Mouse (Mus musculus): ENCODE results near the gene Psd.

Psd gene

GRCm38 (mm10) chr19:46326756-46327305 is at the start of gene Psd:
TSS of gene Psd (minus strand) at chr19:46327156.
- DNase-seq: peak; percentile 63

- no peak for DNase-seq
Measured at GRCm38 (mm10) chr19:46375891-46376290, 48.9 kb upstream of the Psd start.

DNA sequence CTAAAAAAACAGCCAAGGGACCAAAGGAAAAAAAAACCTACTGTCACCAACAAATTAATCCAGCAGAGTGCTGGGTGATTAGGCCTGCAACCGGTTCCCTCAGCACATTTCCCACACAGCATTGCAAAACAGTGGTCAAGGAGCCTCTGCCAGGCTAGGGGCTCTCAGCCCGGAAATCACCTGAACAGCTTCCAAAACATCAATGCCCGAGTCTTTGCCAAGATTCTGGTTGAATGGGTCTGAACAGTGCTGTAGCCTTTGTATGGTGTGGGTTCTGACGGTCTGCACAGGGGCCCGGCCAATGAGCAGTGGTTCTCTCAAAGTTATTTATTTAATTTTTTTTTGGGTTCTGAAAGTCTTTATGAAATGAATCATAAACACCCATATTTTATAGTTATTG is 48.5 kb upstream of the Psd start:
- DNase-seq: peak; percentile 41

GRCm38 (mm10) chr19:46374477-46375088 is 47.6 kb upstream of the Psd start:
- no peak for DNase-seq

DNA sequence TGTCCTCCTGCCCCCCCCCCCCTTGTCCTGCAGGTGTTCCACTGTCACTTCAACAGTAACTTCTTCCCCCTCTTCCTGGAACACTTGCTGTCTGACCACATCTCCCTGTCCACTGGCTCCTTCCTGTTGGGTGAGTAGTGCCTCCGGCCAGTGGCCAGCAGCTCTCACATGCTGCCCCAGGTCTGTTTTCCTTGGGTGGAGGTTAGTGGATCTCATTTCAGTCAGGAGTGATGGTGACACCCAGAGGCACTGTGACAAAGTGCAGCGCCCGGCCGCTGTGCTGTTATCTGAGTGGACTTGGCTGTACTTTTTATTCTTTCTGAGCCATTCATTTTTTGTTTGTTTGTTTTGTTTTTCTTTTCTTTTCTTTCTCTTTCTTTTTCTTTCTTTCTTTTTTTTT is 42.2 kb upstream of the Psd start:
- peak; percentile 77 for DNase-seq

DNA sequence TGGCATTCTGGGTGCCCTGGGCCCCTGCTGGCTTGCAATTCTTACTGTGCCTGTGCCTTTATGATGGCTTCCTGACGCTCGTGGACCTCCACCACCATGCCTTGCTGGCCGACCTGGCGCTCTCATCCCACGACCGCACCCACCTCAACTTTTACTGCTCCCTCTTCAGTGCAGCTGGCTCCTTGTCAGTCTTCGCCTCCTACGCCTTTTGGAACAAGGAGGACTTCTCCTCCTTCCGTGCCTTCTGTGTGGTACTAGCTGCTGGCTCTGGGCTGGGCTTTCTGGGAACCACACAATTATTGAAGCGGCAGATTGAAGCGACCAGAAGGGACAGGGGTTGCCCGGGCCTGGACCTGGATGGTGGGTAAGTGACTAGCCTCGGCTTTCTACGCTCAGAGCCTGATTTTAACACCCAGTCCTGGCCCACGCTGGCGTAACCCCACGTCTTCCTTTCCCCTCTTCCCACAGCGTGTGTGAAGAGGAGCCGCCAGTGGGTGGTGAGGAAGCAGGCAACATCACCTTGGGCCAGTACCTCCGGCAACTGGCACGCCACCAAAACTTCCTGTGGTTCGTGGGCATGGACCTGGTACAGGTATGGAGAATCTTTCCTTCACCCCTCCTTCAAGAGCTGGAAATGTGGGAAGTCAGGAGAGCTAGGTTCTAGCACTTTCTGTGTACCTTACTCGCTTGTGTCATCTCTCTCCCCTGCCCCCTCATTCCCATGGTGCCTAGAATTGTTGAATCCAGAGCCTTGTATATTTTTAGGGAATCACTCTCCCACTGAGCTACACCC is 41.0 kb upstream of the Psd start:
- DNase-seq: no peak

DNA sequence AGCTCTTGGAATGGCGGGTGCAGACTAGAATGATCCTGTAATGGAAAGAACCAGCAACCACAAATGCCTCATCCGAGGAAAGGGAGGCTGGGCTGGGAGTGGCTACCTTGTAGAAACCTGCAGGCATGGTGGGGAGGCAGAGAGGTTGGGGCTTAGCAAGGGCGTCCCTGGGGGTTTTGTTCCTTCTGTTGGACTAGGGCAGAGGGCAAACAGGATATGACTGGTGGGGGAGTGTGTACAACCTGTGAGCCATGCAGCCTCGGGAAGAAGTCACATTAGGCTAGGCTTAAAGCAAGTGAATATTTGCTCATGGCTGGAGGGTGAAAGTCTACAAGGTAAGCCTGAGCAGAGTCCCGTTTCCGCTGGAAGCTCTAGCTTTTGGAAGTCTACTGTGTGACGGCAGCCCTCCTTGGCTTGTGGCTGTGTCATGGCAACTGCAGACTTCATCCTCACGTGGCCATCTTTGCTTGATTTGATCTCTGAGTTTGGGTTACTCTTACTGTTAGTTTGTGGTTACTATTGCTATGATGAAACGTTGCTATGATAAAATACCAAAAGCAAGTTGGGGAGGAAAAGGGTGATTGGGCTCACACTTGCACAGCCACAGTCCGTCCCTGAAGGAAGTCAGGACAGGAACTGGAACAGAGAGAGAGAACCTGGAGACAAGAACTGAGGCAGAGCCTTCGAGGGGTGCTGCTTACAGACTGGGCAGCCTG is 36.5 kb upstream of the Psd start:
- no peak for DNase-seq

DNA sequence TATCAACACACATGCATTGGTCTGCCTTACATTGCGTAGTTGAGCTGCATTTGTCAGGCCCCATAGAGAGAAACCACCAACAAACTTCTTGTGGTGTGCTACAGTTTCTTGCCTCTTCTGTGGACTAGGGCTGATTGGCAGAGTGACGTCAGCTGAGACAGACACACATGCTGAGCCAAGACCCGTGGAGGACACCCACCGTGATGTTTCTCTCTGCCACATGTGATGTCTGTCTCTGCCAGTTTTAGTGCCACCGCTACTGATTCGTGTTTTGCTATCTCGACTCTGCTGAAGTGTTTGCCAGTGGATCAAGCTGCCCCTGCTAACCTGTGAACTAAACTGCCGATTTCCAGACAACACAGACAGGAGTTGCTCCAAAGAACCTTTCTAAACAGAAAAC is 35.1 kb upstream of the Psd start:
- DNase-seq: no peak

GRCm38 (mm10) chr19:46358381-46358780 is 31.4 kb upstream of the Psd start:
- DNase-seq: no peak

GRCm38 (mm10) chr19:46357344-46358280 is 30.7 kb upstream of the Psd start:
- DNase-seq: peak; percentile 58

DNA sequence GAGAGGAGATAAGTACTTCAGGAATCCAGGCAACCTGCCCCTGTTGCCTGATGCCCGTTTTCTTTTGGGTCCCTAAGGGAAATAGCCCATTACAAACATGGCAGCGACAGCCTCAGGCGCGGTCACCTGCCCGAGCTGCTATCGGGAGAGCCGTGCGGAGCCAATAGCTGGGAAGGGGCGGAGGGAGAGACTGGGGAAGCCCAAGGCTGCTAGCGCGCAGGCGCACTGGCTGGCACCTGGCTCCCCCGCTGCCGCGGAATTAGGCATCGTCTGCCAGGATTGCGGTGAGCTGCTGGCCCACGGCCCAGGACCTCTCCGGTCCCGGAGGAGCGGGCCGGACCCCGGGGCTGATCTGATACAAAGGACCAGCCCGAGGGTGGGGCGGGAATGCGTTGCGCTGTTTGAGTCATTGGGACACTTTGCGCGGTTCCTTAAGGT is 29.8 kb upstream of the Psd start:
- DNase-seq: peak; percentile 90

DNA sequence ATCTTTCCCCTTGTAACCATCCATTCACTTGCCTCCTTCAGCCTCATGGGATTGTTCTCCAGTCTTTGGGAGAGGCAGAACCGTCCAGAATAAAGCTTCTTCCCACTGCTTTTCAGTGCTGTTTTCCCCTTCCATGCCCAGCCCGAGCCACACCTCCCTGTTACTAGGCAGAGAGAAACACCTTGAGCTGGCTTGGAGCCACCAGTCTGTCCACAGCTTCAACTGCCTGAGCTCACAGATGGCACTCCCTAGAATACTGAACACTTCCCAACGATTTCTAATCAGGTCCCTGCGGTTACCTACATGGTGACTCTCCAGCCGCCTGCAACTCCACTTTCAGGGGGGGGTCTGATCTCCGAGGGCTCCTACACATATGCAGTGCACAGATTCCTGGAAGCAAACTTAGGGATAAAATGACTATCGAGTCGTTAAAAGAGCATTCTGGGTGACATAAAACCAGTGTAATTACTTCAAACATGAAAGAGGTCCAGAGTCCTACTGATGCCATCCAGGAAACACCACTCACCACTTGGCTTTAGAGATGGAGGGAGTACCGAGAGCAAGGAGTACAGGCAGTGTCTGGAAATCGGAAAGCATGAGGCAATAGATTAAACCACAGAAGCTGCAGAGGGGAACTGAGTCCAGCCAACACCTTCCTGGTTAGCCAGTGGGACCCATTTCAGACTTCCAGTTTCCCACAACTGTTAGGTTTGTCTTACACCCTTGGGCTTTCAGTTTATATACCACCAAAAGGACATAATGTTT is 23.4 kb upstream of the Psd start, which contains the start of gene 2310034G01Rik:
TSS of gene 2310034G01Rik (minus strand) at position 135 of the 765 bp plus-strand sequence.
- peak; percentile 62 for DNase-seq

- DNase-seq: no peak
Measured at GRCm38 (mm10) chr19:46349550-46349949, 22.6 kb upstream of the Psd start.

GRCm38 (mm10) chr19:46348761-46349458 is 22.0 kb upstream of the Psd start:
- peak; percentile 73 for DNase-seq

DNA sequence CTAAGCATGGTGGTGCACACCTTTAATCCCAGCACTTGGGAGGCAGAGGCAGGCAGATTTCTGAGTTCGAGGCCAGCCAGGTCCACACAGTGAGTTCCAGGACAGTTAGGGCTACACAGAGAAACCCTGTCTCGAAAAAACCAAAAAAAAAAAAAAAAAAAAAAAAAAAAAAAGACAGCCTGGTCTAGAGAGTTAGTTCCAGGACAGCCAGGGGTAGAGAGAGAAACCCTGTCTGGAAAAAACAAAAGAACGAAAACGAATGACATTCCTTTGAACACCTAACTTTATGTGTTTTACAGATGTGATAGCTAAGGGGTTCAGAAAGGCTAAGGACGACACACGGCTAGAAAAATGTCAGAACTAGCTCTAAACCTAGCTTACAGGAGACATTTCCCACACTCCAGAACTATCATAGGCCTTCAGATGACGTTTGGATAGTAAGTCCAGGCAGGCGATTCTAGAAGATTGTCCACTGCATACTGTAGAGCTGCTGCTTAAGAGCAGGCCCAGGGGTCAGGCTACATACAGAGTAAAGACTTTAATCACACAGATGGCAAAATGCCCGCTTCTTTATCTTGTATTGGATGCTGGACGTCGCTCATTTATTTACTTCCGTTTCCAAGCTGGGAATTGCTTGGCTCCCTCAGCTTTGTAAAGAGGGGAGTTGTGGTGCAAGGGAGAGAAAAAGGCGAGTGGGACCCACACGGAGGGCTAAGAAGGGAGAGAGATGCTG is 21.1 kb upstream of the Psd start:
- no peak for DNase-seq

GRCm38 (mm10) chr19:46347146-46347545 is 20.2 kb upstream of the Psd start:
- no peak for DNase-seq

DNA sequence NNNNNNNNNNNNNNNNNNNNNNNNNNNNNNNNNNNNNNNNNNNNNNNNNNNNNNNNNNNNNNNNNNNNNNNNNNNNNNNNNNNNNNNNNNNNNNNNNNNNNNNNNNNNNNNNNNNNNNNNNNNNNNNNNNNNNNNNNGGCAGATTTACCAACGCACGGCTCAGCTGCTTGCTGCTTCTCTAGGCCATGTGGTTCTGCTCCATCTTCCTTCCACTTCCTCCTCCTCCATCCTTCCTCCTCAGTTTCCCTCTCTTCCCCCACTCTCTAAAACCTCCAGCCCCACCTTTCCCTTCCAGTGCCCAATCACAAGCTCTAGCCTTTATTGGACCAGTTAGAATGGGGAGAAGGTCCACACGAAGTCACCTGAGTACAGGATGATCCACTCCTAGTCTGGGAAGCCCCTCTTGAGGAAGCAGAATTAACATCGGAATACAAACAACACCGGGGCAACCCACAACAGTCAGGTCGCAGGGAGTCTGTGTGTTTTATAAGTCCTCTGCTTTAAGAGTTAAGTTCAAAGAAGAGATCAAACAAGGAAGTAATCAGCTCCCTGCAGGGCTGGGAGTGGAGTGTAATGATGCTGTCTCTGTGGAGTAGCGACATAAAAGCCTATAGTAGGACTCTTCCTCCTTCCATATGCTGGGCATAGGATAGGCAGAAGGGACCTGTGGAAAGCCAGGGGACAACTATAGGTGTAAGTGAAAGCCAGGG is 17.9 kb upstream of the Psd start:
- DNase-seq: no peak

- DNase-seq: peak; percentile 81
Measured at GRCm38 (mm10) chr19:46339287-46339971, 12.5 kb upstream of the Psd start.

DNA sequence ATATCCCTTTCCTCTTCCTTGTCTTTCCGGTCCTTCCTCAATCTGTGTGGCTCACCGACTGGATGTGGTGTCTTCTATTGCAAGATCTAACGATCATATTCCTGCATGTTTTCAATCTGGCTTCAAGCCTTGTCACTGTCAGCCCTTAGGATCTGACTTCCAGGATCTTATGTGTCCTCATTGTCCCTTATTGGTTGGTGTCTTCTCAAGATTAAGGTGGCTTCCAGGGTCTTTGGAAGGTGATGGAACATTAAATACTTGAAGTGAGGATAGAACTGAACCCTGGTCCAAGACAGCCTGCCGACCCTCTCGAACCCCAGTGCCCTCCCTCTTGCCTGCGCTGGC is 12.0 kb upstream of the Psd start:
- no peak for DNase-seq
